9 mouse cellular contexts compared by ENCODE assay signal in genomic region chr16:32278396-32278795, GRCm38 (mm10). TPM values are rescaled to one million over a fixed set of nuclear protein-coding genes. Genes with fewer than 3 reads are reported as not detected.
DNase-seq lines count a peak whose midpoint lies in the region; ATAC-seq and TF ChIP-seq lines count a peak whose summit lies in the region.
"Had no signal": no experiment of that assay in that cellular context is flagged by ENCODE, and none has a peak within 500 bp of the region (broad histone marks: within the 10 kb centered on the region; RNA-seq: fewer than 3 reads in every experiment).

No protein-coding gene starts in this region.

- whole genome bisulfite sequencing in kidney, adult 2 months, result 32% methylated on average over 7 of the region's 7 CpGs
- WGBS in hindbrain, embryonic 13.5 days, result 58% methylated on average over 7 of the region's 7 CpGs
- WGBS in midbrain, embryonic 15.5 days, result 55% methylated on average over 7 of the region's 7 CpGs

- no peaks in the 10 kb centered on the region for H3K36me3 ChIP-seq in kidney, adult 2 months (ENCODE audit: control insufficient read depth, insufficient read depth, low read length)
- peaks cover 2 to 16% of the 10 kb centered on the region in 2 experiments; a peak in 3 of 4 replicates for H3K36me3 ChIP-seq in MEL (ENCODE audit: control insufficient read depth in 1 of 2, insufficient read depth in 2 of 2, low read length in 2 of 2)
- peaks cover 9% of the 10 kb centered on the region for H3K36me3 ChIP-seq in hindbrain, embryonic 13.5 days
- peaks cover under 1% of the 10 kb centered on the region; the same call in 1 of the 2 replicates for H3K36me3 ChIP-seq in midbrain, embryonic 15.5 days (replicated peaks)

- no peaks in the 10 kb centered on the region for H3K9me3 ChIP-seq in MEL (replicated peaks; ENCODE audit: insufficient read depth, low read length)
- no peaks in the 10 kb centered on the region for H3K9me3 ChIP-seq in hindbrain, embryonic 13.5 days
- H3K9me3 ChIP-seq in midbrain, embryonic 15.5 days, result no peaks in the 10 kb centered on the region

- no peak for ATAC-seq in hindbrain, embryonic 13.5 days (ENCODE audit: low FRiP score)
- no peak for ATAC-seq in midbrain, embryonic 15.5 days (replicated peaks)
- no peak for ATAC-seq in monocyte, adult 5-6 weeks (replicated peaks; ENCODE audit: insufficient number of reproducible peaks, low FRiP score, low TSS enrichment, poor library complexity, severe bottlenecking)

- H3K4me3 ChIP-seq in kidney, adult 2 months (ENCODE audit: insufficient read depth, low read depth, low read length), result peak overlapping the region; percentile 37
- peak overlapping the region; percentile 91 for H3K4me3 ChIP-seq in MEL (ENCODE audit: control insufficient read depth in 1 of 2, insufficient read depth in 1 of 2, low read depth in 2 of 2, low read length in 2 of 2)
- H3K4me3 ChIP-seq in hindbrain, embryonic 13.5 days, result peak overlapping the region; percentile 92
- peak overlapping the region; percentile 73 for H3K4me3 ChIP-seq in midbrain, embryonic 15.5 days

- TF ChIP-seq EP300 in MEL (IDR thresholded peaks at IDR 0.05; ENCODE audit: low read depth in 1 of 2, low read length in 2 of 2), result no peak

- TF ChIP-seq CTCF in kidney, adult 2 months (conservative IDR thresholded peaks at IDR 0.05; ENCODE audit: insufficient read depth, insufficient read length, low read depth, low read length), result no peak
- TF ChIP-seq CTCF in MEL (IDR thresholded peaks at IDR 0.05 in 2 of 3, conservative IDR thresholded peaks at IDR 0.05 in 1 of 3; ENCODE audit: control insufficient read depth in 1 of 3, insufficient read depth in 1 of 3, low read depth in 2 of 3, low read length in 3 of 3, poor library complexity in 1 of 3, severe bottlenecking in 1 of 3), result no peak

- TF ChIP-seq RAD21 in MEL (IDR thresholded peaks at IDR 0.05; ENCODE audit: low read depth, low read length), result no peak

- no peak for TF ChIP-seq POLR2A in kidney, adult 2 months (IDR thresholded peaks at IDR 0.05; ENCODE audit: low read depth, low read length)
- 0 out of 4 replicates have a peak, but pooled peaks of 1 of the 2 experiments have one; percentile 17 for TF ChIP-seq POLR2A in MEL (IDR thresholded peaks at IDR 0.05; ENCODE audit: control insufficient read depth in 1 of 2, insufficient read depth in 1 of 2, low read depth in 1 of 2, low read length in 2 of 2, poor library complexity in 1 of 2)

- H3K79me2 ChIP-seq in MEL (ENCODE audit: control insufficient read depth, insufficient read depth, low read length, poor library complexity), result peaks cover 31% of the 10 kb centered on the region

- peak overlapping the region; percentile 98 for H3K9ac ChIP-seq in MEL (ENCODE audit: control insufficient read depth, low read depth, low read length, poor library complexity, severe bottlenecking)
- peak overlapping the region; percentile 90 for H3K9ac ChIP-seq in hindbrain, embryonic 13.5 days
- H3K9ac ChIP-seq in midbrain, embryonic 15.5 days, result peak overlapping the region; percentile 61

- no peak overlapping the region for H3K27ac ChIP-seq in kidney, adult 2 months (ENCODE audit: insufficient read depth, low read depth, low read length)
- peak overlapping the region; percentile 88 for H3K27ac ChIP-seq in MEL (ENCODE audit: control insufficient read depth, low read depth, low read length)
- H3K27ac ChIP-seq in hindbrain, embryonic 13.5 days, result peak overlapping the region; percentile 96; the same call in 1 of the 2 replicates
- peak overlapping the region; percentile 92; the same call in 1 of the 2 replicates for H3K27ac ChIP-seq in midbrain, embryonic 15.5 days

- peak overlapping the region; percentile 71 for H3K4me2 ChIP-seq in hindbrain, embryonic 13.5 days
- H3K4me2 ChIP-seq in midbrain, embryonic 15.5 days, result peak overlapping the region; percentile 67

- no peaks in the 10 kb centered on the region for H3K27me3 ChIP-seq in kidney, adult 2 months (replicated peaks; ENCODE audit: control insufficient read depth, insufficient read depth, low read length)
- no peaks in the 10 kb centered on the region for H3K27me3 ChIP-seq in MEL (ENCODE audit: control insufficient read depth in 1 of 2, insufficient read depth in 2 of 2, low read length in 2 of 2)
- H3K27me3 ChIP-seq in hindbrain, embryonic 13.5 days, result no peaks in the 10 kb centered on the region
- no peaks in the 10 kb centered on the region for H3K27me3 ChIP-seq in midbrain, embryonic 15.5 days (replicated peaks)

- 0 out of 2 replicates have a peak, but pooled peaks cover 4% of the 10 kb centered on the region for H3K4me1 ChIP-seq in kidney, adult 2 months (ENCODE audit: control insufficient read depth, insufficient read depth, low read length)
- H3K4me1 ChIP-seq in MEL (ENCODE audit: control insufficient read depth in 1 of 2, insufficient read depth in 2 of 2, low read length in 2 of 2), result peaks cover 0 to 3% of the 10 kb centered on the region in 2 experiments; a peak in 1 of 4 replicates
- peaks cover 48% of the 10 kb centered on the region for H3K4me1 ChIP-seq in hindbrain, embryonic 13.5 days (replicated peaks)
- peaks cover 47% of the 10 kb centered on the region for H3K4me1 ChIP-seq in midbrain, embryonic 15.5 days

- no peak for DNase-seq in kidney, adult 2 months
- no peak for DNase-seq in kidney, postnatal 10 days
- DNase-seq in MEL (ENCODE audit: low read depth, low spot score), result no peak
- DNase-seq in urinary bladder, postnatal 4 days (ENCODE audit: low spot score in 2 of 2), result no peak
- DNase-seq in ovary, postnatal 14 days (ENCODE audit: low spot score), result no peak

TF ChIP-seq in MEL, 35 proteins besides CTCF, POLR2A, EP300 and RAD21:
- TF ChIP-seq ZMIZ1 (IDR thresholded peaks at IDR 0.05; ENCODE audit: low read depth, low read length) (no peak), CHD2 (IDR thresholded peaks at IDR 0.05; ENCODE audit: low read length) (no peak), ZNF384 (IDR thresholded peaks at IDR 0.05; ENCODE audit: low read depth, low read length) (no peak), BHLHE40 (IDR thresholded peaks at IDR 0.05; ENCODE audit: borderline replicate concordance, low read depth, low read length) (no peak), GABPA (IDR thresholded peaks at IDR 0.05; ENCODE audit: low read depth, low read length) (no peak), ZKSCAN1 (IDR thresholded peaks at IDR 0.05; ENCODE audit: low read depth, low read length) (no peak)

RNA-seq across cellular contexts. Expression of gene Rnf168, which starts 1.1 kb away (rescaled TPM):
- 6.0 and 6.4 TPM in 2 replicates for polyA plus RNA-seq in kidney, adult 2 months (2012; rRNA removed)
- total RNA-seq in MEL (2012; rRNA removed), result 17.6 TPM in 2 replicates
- 10 to 100 TPM; 14.9 to 61.5 TPM for polyA plus RNA-seq in MEL (2012; ENCODE audit: insufficient read depth in 1 of 2, insufficient read length in 2 of 2, low read depth in 1 of 2, low replicate concordance in 2 of 2, missing spikeins in 1 of 2)
- polyA plus RNA-seq in hindbrain, embryonic 13.5 days (2015; fragmentation: Nextera tagmentation; extraction: Ambion mirVana), result 28.4 and 29.1 TPM in 2 replicates
- 28.4 and 30.5 TPM in 2 replicates for polyA plus RNA-seq in midbrain, embryonic 15.5 days (2015; fragmentation: Nextera tagmentation; extraction: Ambion mirVana)
- total RNA-seq in monocyte, adult 5-6 weeks (2017), result 25.0 to 33.0 TPM (median 27.0 TPM) in 3 replicates

RNA-seq across cellular contexts. Expression of gene Smco1, which starts 7.1 kb away (rescaled TPM):
- polyA plus RNA-seq in kidney, adult 2 months (2012; rRNA removed), result 0.06 TPM in 1 of 2 replicates, not detected in the other
- total RNA-seq in MEL (2012; rRNA removed), result not detected in 2 replicates
- polyA plus RNA-seq in MEL (2012; ENCODE audit: insufficient read depth in 1 of 2, insufficient read length in 2 of 2, low read depth in 1 of 2, low replicate concordance in 2 of 2, missing spikeins in 1 of 2), result not detected
- polyA plus RNA-seq in hindbrain, embryonic 13.5 days (2015; fragmentation: Nextera tagmentation; extraction: Ambion mirVana), result 0.16 and 0.23 TPM in 2 replicates
- 0.13 TPM in 1 of 2 replicates, not detected in the other for polyA plus RNA-seq in midbrain, embryonic 15.5 days (2015; fragmentation: Nextera tagmentation; extraction: Ambion mirVana)
- total RNA-seq in monocyte, adult 5-6 weeks (2017), result not detected in 3 replicates
- total RNA-seq: neutrophil, adult 5-6 weeks had no signal

RNA-seq across cellular contexts. Expression of gene Wdr53, which starts 31.4 kb away (rescaled TPM):
- polyA plus RNA-seq in kidney, adult 2 months (2012; rRNA removed), result 5.2 and 6.0 TPM in 2 replicates
- total RNA-seq in MEL (2012; rRNA removed), result 16.8 and 18.0 TPM in 2 replicates
- polyA plus RNA-seq in MEL (2012; ENCODE audit: insufficient read depth in 1 of 2, insufficient read length in 2 of 2, low read depth in 1 of 2, low replicate concordance in 2 of 2, missing spikeins in 1 of 2), result 10 to 100 TPM in 1 of 2 experiments, not detected in 1; 20.9 TPM
- polyA plus RNA-seq in hindbrain, embryonic 13.5 days (2015; fragmentation: Nextera tagmentation; extraction: Ambion mirVana), result 17.1 and 17.4 TPM in 2 replicates
- 13.7 and 15.6 TPM in 2 replicates for polyA plus RNA-seq in midbrain, embryonic 15.5 days (2015; fragmentation: Nextera tagmentation; extraction: Ambion mirVana)
- 12.4 to 18.3 TPM (median 15.3 TPM) in 3 replicates for total RNA-seq in monocyte, adult 5-6 weeks (2017)

RNA-seq across cellular contexts. Expression of gene Fbxo45, which starts 31.4 kb away (rescaled TPM):
- 2.7 and 3.5 TPM in 2 replicates for polyA plus RNA-seq in kidney, adult 2 months (2012; rRNA removed)
- 17.5 and 19.3 TPM in 2 replicates for total RNA-seq in MEL (2012; rRNA removed)
- 10 to 100 TPM in 1 of 2 experiments, not detected in 1; 15.4 TPM for polyA plus RNA-seq in MEL (2012; ENCODE audit: insufficient read depth in 1 of 2, insufficient read length in 2 of 2, low read depth in 1 of 2, low replicate concordance in 2 of 2, missing spikeins in 1 of 2)
- polyA plus RNA-seq in hindbrain, embryonic 13.5 days (2015; fragmentation: Nextera tagmentation; extraction: Ambion mirVana), result 7.6 and 8.2 TPM in 2 replicates
- 21.1 and 22.6 TPM in 2 replicates for polyA plus RNA-seq in midbrain, embryonic 15.5 days (2015; fragmentation: Nextera tagmentation; extraction: Ambion mirVana)
- 11.4 to 17.4 TPM (median 14.1 TPM) in 3 replicates for total RNA-seq in monocyte, adult 5-6 weeks (2017)

RNA-seq across cellular contexts. Expression of gene Ubxn7, which starts 53.7 kb away (rescaled TPM):
- polyA plus RNA-seq in kidney, adult 2 months (2012; rRNA removed), result 10.4 and 14.6 TPM in 2 replicates
- 8.1 and 8.9 TPM in 2 replicates for total RNA-seq in MEL (2012; rRNA removed)
- polyA plus RNA-seq in MEL (2012; ENCODE audit: insufficient read depth in 1 of 2, insufficient read length in 2 of 2, low read depth in 1 of 2, low replicate concordance in 2 of 2, missing spikeins in 1 of 2), result 10 to 100 TPM; 11.0 to 51.2 TPM
- polyA plus RNA-seq in hindbrain, embryonic 13.5 days (2015; fragmentation: Nextera tagmentation; extraction: Ambion mirVana), result 28.5 and 29.0 TPM in 2 replicates
- polyA plus RNA-seq in midbrain, embryonic 15.5 days (2015; fragmentation: Nextera tagmentation; extraction: Ambion mirVana), result 22.0 and 25.7 TPM in 2 replicates
- total RNA-seq in monocyte, adult 5-6 weeks (2017), result 34.8 to 52.2 TPM (median 41.0 TPM) in 3 replicates

Comparison
In these comparisons a context has a peak if more than half of its experiments do, and no peak if none do; other contexts are left out.
1. H3K4me3 ChIP-seq: peak in every context shown above with its lines; median percentile 92 in hindbrain, embryonic 13.5 days; 91 in MEL; 73 in midbrain, embryonic 15.5 days; 37 in kidney, adult 2 months.